Mouse (Mus musculus): Measurements from ENCODE around the gene Kcnab2. TPM values are rescaled to one million over a fixed set of nuclear protein-coding genes. Genes with fewer than 3 reads are reported as not detected.

The Kcnab2 gene
- total and polyA plus RNA-seq, 3 experiments, result 82.9 to 118 TPM; not detected in 1

GRCm38 (mm10) chr4:152418229-152419060 lies 59.2 kb downstream of the Kcnab2 start:
- Histone ChIP-seq H3K9ac (ENCODE audit: control insufficient read depth, low read depth, low read length, poor library complexity, severe bottlenecking) (no peak overlapping the region), H3K27me3 (ENCODE audit: control insufficient read depth in 1 of 2, insufficient read depth in 2 of 2, low read length in 2 of 2) (no peaks in the 10 kb centered on the region), H3K9me3 (replicated peaks; ENCODE audit: insufficient read depth, low read length) (no peaks in the 10 kb centered on the region), H3K27ac (ENCODE audit: control insufficient read depth, low read depth, low read length) (no peak overlapping the region), H3K79me2 (ENCODE audit: control insufficient read depth, insufficient read depth, low read length, poor library complexity) (0 out of 2 replicates have a peak, but pooled peaks cover 2% of the 10 kb centered on the region), H3K36me3 (ENCODE audit: control insufficient read depth in 1 of 2, insufficient read depth in 2 of 2, low read length in 2 of 2) (peaks cover 0 to 2% of the 10 kb centered on the region in 2 experiments; a peak in 2 of 4 replicates), H3K4me3 (ENCODE audit: control insufficient read depth in 1 of 2, insufficient read depth in 1 of 2, low read depth in 2 of 2, low read length in 2 of 2) (no peak overlapping the region), H3K4me1 (ENCODE audit: control insufficient read depth in 1 of 2, insufficient read depth in 2 of 2, low read length in 2 of 2) (no peaks in the 10 kb centered on the region)
- TF ChIP-seq BHLHE40 (IDR thresholded peaks at IDR 0.05; ENCODE audit: borderline replicate concordance, low read depth, low read length) (no peak), SMC3 (IDR thresholded peaks at IDR 0.05; ENCODE audit: low read depth, low read length) (no peak), MYC (IDR thresholded peaks at IDR 0.05; ENCODE audit: low read depth, low read length) (no peak), TAL1 (IDR thresholded peaks at IDR 0.05; ENCODE audit: low read length) (no peak), UBTF (IDR thresholded peaks at IDR 0.05; ENCODE audit: borderline replicate concordance, insufficient read depth, low read depth, low read length) (no peak), KAT2A (conservative IDR thresholded peaks at IDR 0.05; ENCODE audit: low read depth, low read length) (no peak), RCOR1 (IDR thresholded peaks at IDR 0.05; ENCODE audit: low read depth, low read length) (no peak), MXI1 (IDR thresholded peaks at IDR 0.05; ENCODE audit: low read depth, low read length) (no peak), MAFK (IDR thresholded peaks at IDR 0.05; ENCODE audit: borderline replicate concordance, low read depth, low read length) (no peak), ZC3H11A (IDR thresholded peaks at IDR 0.05; ENCODE audit: low read depth, low read length) (no peak), ZKSCAN1 (IDR thresholded peaks at IDR 0.05; ENCODE audit: low read depth, low read length) (no peak)
- DNase-seq (ENCODE audit: low read depth, low spot score), result no peak

GRCm38 (mm10) chr4:152412524-152413080 lies 65.1 kb downstream of the Kcnab2 start:
- Histone ChIP-seq H3K4me1 (ENCODE audit: control insufficient read depth in 1 of 2, insufficient read depth in 2 of 2, low read length in 2 of 2) (no peaks in the 10 kb centered on the region), H3K9ac (ENCODE audit: control insufficient read depth, low read depth, low read length, poor library complexity, severe bottlenecking) (no peak overlapping the region), H3K36me3 (ENCODE audit: control insufficient read depth in 1 of 2, insufficient read depth in 2 of 2, low read length in 2 of 2) (peaks cover 0 to 4% of the 10 kb centered on the region in 2 experiments; a peak in 2 of 4 replicates), H3K9me3 (replicated peaks; ENCODE audit: insufficient read depth, low read length) (no peaks in the 10 kb centered on the region), H3K4me3 (ENCODE audit: control insufficient read depth in 1 of 2, insufficient read depth in 1 of 2, low read depth in 2 of 2, low read length in 2 of 2) (no peak overlapping the region), H3K79me2 (ENCODE audit: control insufficient read depth, insufficient read depth, low read length, poor library complexity) (0 out of 2 replicates have a peak, but pooled peaks cover 2% of the 10 kb centered on the region), H3K27ac (ENCODE audit: control insufficient read depth, low read depth, low read length) (no peak overlapping the region), H3K27me3 (ENCODE audit: control insufficient read depth in 1 of 2, insufficient read depth in 2 of 2, low read length in 2 of 2) (no peaks in the 10 kb centered on the region)
- TF ChIP-seq NRF1 (IDR thresholded peaks at IDR 0.05; ENCODE audit: insufficient read depth, low read depth, low read length, poor library complexity, severe bottlenecking) (no peak), RAD21 (IDR thresholded peaks at IDR 0.05; ENCODE audit: low read depth, low read length) (no peak), MAZ (IDR thresholded peaks at IDR 0.05; ENCODE audit: low read depth, low read length) (no peak)
- DNase-seq (ENCODE audit: low read depth, low spot score), result no peak
